Mouse (Mus musculus): Measurements from ENCODE around the gene Tbx10.

Gene Tbx10

GRCm38 (mm10) chr19:3980309-3980708, 12.2 kb upstream of the Tbx10 start:
- peak; percentile 96 for DNase-seq

- DNase-seq: no peak
These were observed 11.6 kb upstream of the Tbx10 start for GRCm38 (mm10) chr19:3980917-3981316.

GRCm38 (mm10) chr19:3983527-3984200, 8.9 kb upstream of the Tbx10 start:
- no peak for DNase-seq

GRCm38 (mm10) chr19:3985261-3985681, 7.3 kb upstream of the Tbx10 start:
- peak; percentile 69 for DNase-seq

- peak; percentile 90 for DNase-seq
These were observed 6.2 kb upstream of the Tbx10 start, which contains the start of gene Acy3 for GRCm38 (mm10) chr19:3986334-3986733. Gene Acy3, plus strand, starts transcription at chr19:3986570.

- no peak for DNase-seq
These were observed 4.5 kb upstream of the Tbx10 start for GRCm38 (mm10) chr19:3988066-3988465.

- no peak for DNase-seq
These were observed 3.8 kb upstream of the Tbx10 start for GRCm38 (mm10) chr19:3988750-3989149.

- no peak for DNase-seq
These were observed 1.7 kb upstream of the Tbx10 start for GRCm38 (mm10) chr19:3990804-3991203.

GRCm38 (mm10) chr19:3991562-3991961, 990 bp upstream of the Tbx10 start:
- DNase-seq: no peak

GRCm38 (mm10) chr19:3991966-3992365, 586 bp upstream of the Tbx10 start:
- no peak for DNase-seq

- no peak for DNase-seq
These were observed 2.4 kb downstream of the Tbx10 start for GRCm38 (mm10) chr19:3994932-3995331.

GRCm38 (mm10) chr19:3995505-3995904, 3.0 kb downstream of the Tbx10 start:
- DNase-seq: peak; percentile 45

- DNase-seq: no peak
These were observed 3.6 kb downstream of the Tbx10 start for GRCm38 (mm10) chr19:3996106-3996505.

- DNase-seq: no peak
These were observed 4.2 kb downstream of the Tbx10 start for GRCm38 (mm10) chr19:3996747-3997146.

GRCm38 (mm10) chr19:3997231-3997630, 4.7 kb downstream of the Tbx10 start:
- no peak for DNase-seq

- no peak for DNase-seq
These were observed 5.8 kb downstream of the Tbx10 start for GRCm38 (mm10) chr19:3998335-3998734.

GRCm38 (mm10) chr19:3999121-3999730, 6.7 kb downstream of the Tbx10 start:
- no peak for DNase-seq

- DNase-seq: peak; percentile 99
These were observed 7.8 kb downstream of the Tbx10 start, which contains the start of the genes Nudt8 and Gm49405 for GRCm38 (mm10) chr19:4000119-4000900. Gene Nudt8, plus strand, starts transcription at chr19:4000580. Gene Gm49405, plus strand, starts transcription at chr19:4000626.

- DNase-seq: no peak
These were observed 8.5 kb downstream of the Tbx10 start for GRCm38 (mm10) chr19:4000949-4001525.

- no peak for DNase-seq
These were observed 9.2 kb downstream of the Tbx10 start for GRCm38 (mm10) chr19:4001752-4002151.

GRCm38 (mm10) chr19:4003112-4003511, 10.6 kb downstream of the Tbx10 start, which contains the start of gene Doc2g:
Gene Doc2g, plus strand, starts transcription at chr19:4003313.
- DNase-seq: no peak

GRCm38 (mm10) chr19:4003641-4004040, 11.1 kb downstream of the Tbx10 start:
- DNase-seq: no peak

- no peak for DNase-seq
These were observed 11.8 kb downstream of the Tbx10 start for GRCm38 (mm10) chr19:4004331-4004730.
